Mouse (Mus musculus) kidney, embryonic 14.5 days (tissue): ENCODE results near the gene Actr5. TPM values are rescaled to one million over a fixed set of nuclear protein-coding genes. Genes with fewer than 3 reads are reported as not detected.

Experiments used
- ATAC-seq: fragments of 200-750 bp; cut with Nextera tagmentation; 2 replicates; pipeline ENCODE4 v1.8.0; 2017; ENCODE audit warnings: moderate number of reproducible peaks, mild to moderate bottlenecking, moderate TSS enrichment, moderate library complexity; ENCODE audit not compliant: low FRiP score, low TSS enrichment
- H3K27ac ChIP-seq: fragments of 300-500 bp; sonication (generic); 2 replicates; pipeline ENCODE4 v1.5.1; 2014; ENCODE audit warnings: low read depth, mild to moderate bottlenecking, low read length, moderate library complexity, mixed read lengths
- H3K27me3 ChIP-seq: fragments of 300-500 bp; sonication (generic); 2 replicates; pipeline ENCODE4 v1.6.1; 2014; ENCODE audit warnings: mild to moderate bottlenecking, low read length; ENCODE audit not compliant: control insufficient read depth, insufficient read depth
- H3K36me3 ChIP-seq: fragments of 300-500 bp; sonication (generic); 2 replicates; pipeline ENCODE4 v1.6.1; 2014; ENCODE audit warnings: low read length, mixed read lengths; ENCODE audit not compliant: control insufficient read depth, insufficient read depth
- H3K4me1 ChIP-seq: fragments of 300-500 bp; sonication (generic); 2 replicates; pipeline ENCODE4 v1.6.1; 2014; ENCODE audit warnings: low read length, mixed read lengths; ENCODE audit not compliant: control insufficient read depth, insufficient read depth
- H3K4me2 ChIP-seq: fragments of 300-500 bp; sonication (generic); replicated peaks from 2 replicates; pipeline ENCODE4 v1.6.1; 2014; ENCODE audit warnings: low read depth, mild to moderate bottlenecking, low read length
- H3K4me3 ChIP-seq: fragments of 300-500 bp; sonication (generic); 2 replicates; pipeline ENCODE4 v1.5.1; 2014; ENCODE audit warnings: mild to moderate bottlenecking, low read length
- H3K9ac ChIP-seq: fragments of 300-500 bp; sonication (generic); 2 replicates; pipeline ENCODE4 v1.6.1; 2014; ENCODE audit warnings: low read depth, mild to moderate bottlenecking, low read length, moderate library complexity
- H3K9me3 ChIP-seq: fragments of 300-500 bp; sonication (generic); 2 replicates; pipeline ENCODE4 v1.6.1; 2016; ENCODE audit warnings: low read length; ENCODE audit not compliant: control insufficient read depth
- whole genome bisulfite sequencing: fragments of 180-500 bp; shearing (Covaris S2); extraction: QIAGEN DNeasy Blood & Tissue Kit; methylation state at CpG from one replicate; pipeline ENCODE4 v1.1.7; 2014; 5-methylcytosine and 5-hydroxymethylcytosine counted together
- polyA plus RNA-seq: library from polyadenylated mRNA; unstranded; fragments of >200 nt; fragmentation: Nextera tagmentation; extraction: Ambion mirVana; gene quantifications from 2 replicates; pipeline ENCODE4 v1.2.1, GENCODE M21; 2014

Gene Actr5
- polyA plus RNA-seq, 1 experiment from 2014 or later, result 15.6 TPM

DNA sequence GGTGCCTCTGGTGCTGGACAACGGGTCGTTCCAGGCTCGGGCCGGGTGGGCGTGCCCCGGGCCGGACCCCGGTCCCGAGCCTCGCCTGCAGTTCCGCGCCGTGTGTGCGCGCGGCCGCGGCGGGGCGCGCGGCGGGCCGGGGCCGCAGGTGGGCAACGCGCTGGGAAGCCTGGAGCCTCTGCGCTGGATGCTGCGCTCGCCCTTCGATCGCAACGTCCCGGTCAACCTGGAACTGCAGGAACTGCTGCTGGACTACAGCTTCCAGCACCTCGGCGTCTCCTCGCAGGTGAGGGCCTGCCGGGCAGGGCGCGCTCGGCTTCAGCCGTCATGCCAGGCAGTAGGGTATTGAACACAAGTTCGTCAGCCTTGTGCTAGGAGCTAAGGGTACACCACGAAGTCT lies 543 bp downstream of the Actr5 start:
- under 1% methylated on average over 44 of the region's 44 CpGs for WGBS
- H3K4me2 ChIP-seq, result peak overlapping the region; percentile 90
- H3K27ac ChIP-seq, result peak overlapping the region; percentile 87
- H3K4me1 ChIP-seq, result peaks cover 15% of the 10 kb centered on the region
- peaks cover 29% of the 10 kb centered on the region for H3K36me3 ChIP-seq
- ATAC-seq, result peak; percentile 71; the same call in 1 of the 2 replicates
- no peaks in the 10 kb centered on the region for H3K9me3 ChIP-seq
- peak overlapping the region; percentile 90 for H3K4me3 ChIP-seq
- peak overlapping the region; percentile 81 for H3K9ac ChIP-seq
- H3K27me3 ChIP-seq, result peaks cover 7% of the 10 kb centered on the region; the same call in 1 of the 2 replicates

DNA sequence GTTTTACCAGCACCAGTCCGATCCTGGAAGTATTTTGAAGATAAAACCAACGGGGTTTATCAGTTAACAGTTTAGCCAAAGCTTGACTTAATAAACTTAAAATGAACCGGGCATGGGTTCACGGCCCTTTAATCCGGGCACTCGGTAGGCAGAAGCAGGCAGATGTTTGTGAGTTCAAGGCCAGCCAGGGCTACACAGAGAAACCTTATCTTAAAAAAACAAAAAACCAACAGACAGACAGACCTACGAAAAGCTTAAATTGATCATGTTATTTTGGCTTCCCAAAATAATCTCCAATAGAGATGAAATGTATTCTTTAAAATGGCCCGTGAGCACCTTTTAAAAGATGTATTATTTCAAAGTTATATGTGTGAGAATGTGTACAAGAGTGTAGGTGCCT lies 1.0 kb downstream of the Actr5 start:
- H3K9ac ChIP-seq, result peak overlapping the region; percentile 81
- peaks cover 33% of the 10 kb centered on the region for H3K36me3 ChIP-seq
- peak overlapping the region; percentile 90 for H3K4me3 ChIP-seq
- WGBS, result 42% methylated on average over 8 of the region's 8 CpGs
- ATAC-seq, result no peak
- H3K27ac ChIP-seq, result no peak overlapping the region
- H3K4me2 ChIP-seq, result peak overlapping the region; percentile 90
- peaks cover 2% of the 10 kb centered on the region; the same call in 1 of the 2 replicates for H3K27me3 ChIP-seq
- H3K9me3 ChIP-seq, result no peaks in the 10 kb centered on the region
- H3K4me1 ChIP-seq, result peaks cover 15% of the 10 kb centered on the region

DNA sequence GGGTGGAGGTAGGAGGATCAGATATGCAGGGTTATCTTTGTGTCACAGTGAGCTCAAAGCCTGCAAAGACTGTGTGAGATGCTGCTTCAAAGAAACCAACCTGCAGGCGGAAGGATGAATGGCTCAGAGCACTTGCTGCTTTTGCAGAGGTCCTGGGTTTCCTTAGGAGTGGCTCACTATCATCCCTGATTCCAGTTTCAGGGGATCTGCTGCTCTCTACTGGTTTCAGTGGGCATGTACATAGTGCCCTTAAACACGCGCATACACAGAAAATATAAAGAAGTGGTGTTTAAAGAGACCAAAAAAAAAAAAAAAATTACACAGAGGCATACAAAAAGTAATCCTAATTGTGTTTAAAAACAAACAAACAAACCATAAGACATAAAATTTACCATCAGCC lies 4.2 kb downstream of the Actr5 start:
- no peak overlapping the region for H3K27ac ChIP-seq
- no peak overlapping the region for H3K4me3 ChIP-seq
- H3K4me1 ChIP-seq, result peaks cover 15% of the 10 kb centered on the region
- no peak for ATAC-seq
- no peak overlapping the region for H3K9ac ChIP-seq
- H3K27me3 ChIP-seq, result no peaks in the 10 kb centered on the region
- no peaks in the 10 kb centered on the region for H3K9me3 ChIP-seq
- H3K4me2 ChIP-seq, result no peak overlapping the region
- H3K36me3 ChIP-seq, result peaks cover 64% of the 10 kb centered on the region
- WGBS, result 80% methylated on average over 3 of the region's 3 CpGs

DNA sequence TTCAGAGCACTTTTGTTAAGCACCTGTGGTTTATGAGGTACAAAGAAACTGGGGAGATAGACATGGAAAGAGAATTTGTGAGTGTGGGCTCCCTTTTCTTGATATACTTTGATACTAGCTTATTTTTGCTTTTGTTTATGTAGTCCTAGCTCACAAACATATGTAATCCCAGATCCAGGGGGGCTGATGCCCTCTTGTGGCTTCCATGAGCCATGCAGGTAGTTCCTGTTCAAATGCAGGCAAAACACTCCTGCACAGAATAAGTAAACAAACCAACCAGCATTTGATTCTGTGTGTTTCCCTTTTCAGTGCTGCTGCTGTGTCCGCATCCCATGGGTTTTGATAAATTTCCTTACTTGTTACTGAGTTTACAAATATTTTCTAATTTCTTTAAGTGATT lies 4.7 kb downstream of the Actr5 start:
- no peaks in the 10 kb centered on the region for H3K9me3 ChIP-seq
- H3K36me3 ChIP-seq, result peaks cover 67% of the 10 kb centered on the region
- peaks cover 15% of the 10 kb centered on the region for H3K4me1 ChIP-seq
- no peak overlapping the region for H3K4me2 ChIP-seq
- H3K4me3 ChIP-seq, result no peak overlapping the region
- H3K27ac ChIP-seq, result no peak overlapping the region
- WGBS, result 69% methylated on average over 1 of the region's 1 CpGs
- H3K9ac ChIP-seq, result no peak overlapping the region
- ATAC-seq, result no peak
- no peaks in the 10 kb centered on the region for H3K27me3 ChIP-seq

DNA sequence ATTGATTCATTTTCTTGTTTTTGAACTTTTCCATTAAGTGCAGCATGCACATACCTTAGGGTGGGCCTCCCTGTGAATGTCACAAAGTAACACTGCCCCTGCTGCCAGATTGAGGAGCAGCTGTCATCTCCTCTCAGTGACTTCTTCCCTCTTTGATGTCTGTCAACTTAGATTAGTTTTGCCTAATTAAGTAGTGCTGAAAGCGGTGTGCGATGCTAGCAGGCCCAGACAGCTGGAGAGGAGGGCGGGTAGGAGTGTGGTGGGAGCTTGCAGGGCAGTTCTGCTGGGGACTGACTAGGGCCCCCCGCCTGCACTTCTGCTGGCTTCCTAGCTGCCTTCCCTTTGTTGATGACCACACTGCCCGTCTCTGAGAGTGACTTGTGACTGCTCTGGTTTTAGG lies 7.2 kb downstream of the Actr5 start:
- Histone ChIP-seq H3K4me2 (no peak overlapping the region), H3K9ac (no peak overlapping the region), H3K27me3 (no peaks in the 10 kb centered on the region), H3K4me1 (no peaks in the 10 kb centered on the region), H3K4me3 (no peak overlapping the region), H3K27ac (no peak overlapping the region), H3K36me3 (peaks cover 92% of the 10 kb centered on the region), H3K9me3 (no peaks in the 10 kb centered on the region)
- no peak for ATAC-seq
- WGBS, result 89% methylated on average over 5 of the region's 5 CpGs

DNA sequence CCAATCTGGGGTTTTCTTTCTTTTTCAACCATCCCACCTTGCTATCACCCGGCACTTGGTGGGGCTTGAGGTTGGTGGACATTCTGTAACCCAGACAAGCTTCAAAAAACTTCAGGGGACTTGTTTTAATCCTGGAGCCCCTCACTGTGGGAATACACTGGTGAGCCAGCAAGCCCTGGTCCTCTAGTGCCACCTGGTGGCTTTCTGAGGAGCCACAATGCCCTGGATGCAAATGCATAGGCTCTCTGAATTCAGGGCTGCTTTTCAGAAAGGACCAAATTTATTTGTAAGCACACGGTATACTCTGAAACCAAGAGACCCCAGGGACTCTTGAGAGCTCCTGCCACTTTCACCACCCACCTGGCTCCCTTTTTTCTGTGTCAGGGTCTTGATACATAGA lies 17.2 kb downstream of the Actr5 start:
- Histone ChIP-seq H3K27ac (no peak overlapping the region), H3K9ac (no peak overlapping the region), H3K4me3 (no peak overlapping the region), H3K27me3 (no peaks in the 10 kb centered on the region), H3K9me3 (no peaks in the 10 kb centered on the region), H3K4me2 (no peak overlapping the region), H3K36me3 (peaks cover 36% of the 10 kb centered on the region), H3K4me1 (no peaks in the 10 kb centered on the region)
- ATAC-seq, result 0 out of 2 replicates have a peak, but pooled peaks have one; percentile 56
- WGBS, result 24% methylated on average over 2 of the region's 2 CpGs

DNA sequence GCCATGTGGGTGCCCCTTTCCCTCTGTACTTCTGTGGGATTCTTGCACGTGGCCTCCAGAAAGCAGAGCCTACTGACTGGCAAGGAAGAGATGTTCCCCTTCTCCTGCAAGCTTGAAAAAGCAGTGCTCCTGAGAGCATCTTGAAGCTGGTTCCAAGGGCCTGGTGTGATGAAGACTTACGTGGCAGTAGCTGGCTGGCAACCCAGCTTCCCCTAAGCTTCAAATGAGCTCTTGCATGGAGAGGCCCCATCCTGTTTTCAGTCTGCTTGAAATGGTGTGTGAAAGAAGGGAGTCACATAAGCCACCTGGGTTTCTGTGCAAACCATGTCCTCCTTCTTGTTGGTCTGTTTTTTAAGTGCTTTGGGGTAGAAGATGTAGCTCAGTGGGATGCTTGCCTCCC lies 17.9 kb downstream of the Actr5 start:
- WGBS, result 95% methylated on average over 2 of the region's 2 CpGs
- Histone ChIP-seq H3K9me3 (no peaks in the 10 kb centered on the region), H3K4me1 (no peaks in the 10 kb centered on the region), H3K27me3 (no peaks in the 10 kb centered on the region), H3K9ac (no peak overlapping the region), H3K4me2 (no peak overlapping the region), H3K4me3 (no peak overlapping the region), H3K36me3 (peaks cover 29% of the 10 kb centered on the region), H3K27ac (no peak overlapping the region)
- ATAC-seq, result no peak

DNA sequence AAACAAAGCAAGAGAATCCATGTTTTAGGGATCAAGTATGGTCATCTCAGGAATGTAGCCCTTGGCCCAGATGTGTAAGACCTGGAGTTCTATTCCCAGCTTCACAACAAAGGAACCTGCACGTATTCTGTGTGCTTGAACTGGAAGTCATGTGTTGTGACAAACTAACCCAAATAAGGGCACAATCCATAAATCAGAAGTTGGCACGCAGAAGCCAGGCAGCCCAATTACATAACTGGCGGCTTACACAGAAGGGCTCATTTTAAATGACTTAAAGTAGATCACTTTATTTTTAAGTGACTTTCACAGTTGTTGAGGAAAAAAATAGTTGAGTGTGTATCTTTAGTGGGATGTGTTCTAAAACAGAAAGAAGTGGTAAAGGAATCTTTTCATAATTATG lies 19.1 kb downstream of the Actr5 start:
- no peak for ATAC-seq
- Histone ChIP-seq H3K27ac (no peak overlapping the region), H3K4me2 (no peak overlapping the region), H3K9me3 (no peaks in the 10 kb centered on the region), H3K4me1 (no peaks in the 10 kb centered on the region), H3K4me3 (no peak overlapping the region), H3K36me3 (peaks cover 17% of the 10 kb centered on the region), H3K9ac (no peak overlapping the region), H3K27me3 (no peaks in the 10 kb centered on the region)
- WGBS, result 80% methylated on average over 3 of the region's 3 CpGs

DNA sequence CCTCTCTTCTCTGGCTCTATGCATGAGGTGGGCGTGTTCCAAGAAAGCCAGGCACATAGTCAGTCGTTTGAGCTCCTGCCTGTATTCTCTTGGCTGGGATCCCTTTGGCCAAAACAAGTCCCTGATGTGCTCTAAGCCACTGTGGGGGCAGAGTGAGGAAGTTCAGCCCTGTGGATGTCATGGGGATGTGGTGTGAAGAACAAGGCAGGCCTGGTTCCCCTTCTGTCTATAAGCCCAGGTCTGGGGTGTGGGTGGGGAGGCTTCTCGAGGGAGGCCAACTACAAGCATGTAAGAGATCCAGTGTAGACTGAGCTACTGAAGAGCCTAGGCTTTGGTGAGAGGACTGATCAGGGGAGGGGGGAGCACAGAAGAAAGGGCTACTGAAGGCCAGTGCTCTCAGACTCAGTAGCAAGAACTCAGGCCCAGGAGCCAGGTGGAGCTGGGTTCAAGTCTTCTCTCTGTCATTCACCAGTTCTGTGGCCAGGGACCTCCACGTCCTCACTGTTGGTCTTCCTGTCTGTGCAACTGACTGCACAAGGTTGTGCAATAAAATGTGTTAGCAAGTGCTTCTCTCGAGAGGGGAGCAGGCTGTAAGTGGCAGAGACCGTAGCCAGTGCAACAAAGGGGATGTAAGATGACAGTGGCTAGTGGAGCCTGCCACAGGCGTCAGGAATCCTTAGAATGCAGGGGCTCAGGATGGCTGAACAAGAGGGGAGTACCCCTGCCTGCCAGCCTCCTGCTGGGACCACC lies 26.6 kb downstream of the Actr5 start:
- no peaks in the 10 kb centered on the region for H3K36me3 ChIP-seq
- no peaks in the 10 kb centered on the region for H3K9me3 ChIP-seq
- no peak overlapping the region for H3K4me3 ChIP-seq
- H3K4me2 ChIP-seq, result no peak overlapping the region
- 61% methylated on average over 7 of the region's 7 CpGs for WGBS
- no peak overlapping the region for H3K9ac ChIP-seq
- no peaks in the 10 kb centered on the region for H3K27me3 ChIP-seq
- no peaks in the 10 kb centered on the region for H3K4me1 ChIP-seq
- H3K27ac ChIP-seq, result no peak overlapping the region
- ATAC-seq, result no peak
